ENCODE assay signal across 10 mouse cellular contexts in the genomic region with DNA sequence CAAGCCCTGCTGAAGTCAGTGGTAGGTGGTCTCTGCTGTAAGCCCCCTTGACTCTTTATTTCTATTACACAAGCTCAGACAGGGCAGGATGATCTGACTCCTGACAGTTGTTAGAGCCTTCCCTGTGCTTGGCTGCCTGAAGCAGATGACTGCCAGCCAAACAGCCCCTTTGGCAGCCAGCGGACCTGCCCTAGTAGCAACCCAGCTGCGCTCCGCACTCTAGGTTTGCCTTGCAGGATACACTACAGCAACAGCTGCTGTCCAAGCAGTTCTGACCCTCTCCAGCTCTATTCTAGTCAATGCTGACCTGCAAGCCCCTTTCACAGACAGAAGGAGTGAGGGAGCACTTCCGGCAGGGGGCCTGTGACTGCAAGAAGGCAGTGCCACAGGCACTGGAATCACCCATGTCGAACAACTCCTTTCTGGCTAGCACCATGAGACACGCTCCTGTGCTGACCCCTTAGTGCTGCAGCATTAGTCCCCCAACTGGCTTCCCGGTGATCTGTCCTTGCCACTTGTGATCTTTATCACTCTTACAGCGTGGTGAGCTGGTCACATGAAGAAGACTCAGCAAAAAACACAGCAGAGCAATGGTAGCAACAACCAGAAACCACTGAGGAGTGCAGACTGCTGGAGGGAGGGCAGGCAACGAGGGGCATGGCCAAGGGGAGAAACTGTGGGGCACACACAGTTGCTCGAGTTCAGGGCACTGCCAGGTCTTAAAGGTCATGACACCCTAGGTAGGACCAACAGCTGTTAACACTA. TPM values are rescaled to one million over a fixed set of nuclear protein-coding genes. Genes with fewer than 3 reads are reported as not detected.
A peak's percentile ranks its signal among the peaks of the same experiment; 100 is the strongest.
DNase-seq lines count a peak whose midpoint lies in the region; ATAC-seq and TF ChIP-seq lines count a peak whose summit lies in the region.
"Had no signal": no experiment of that assay in that cellular context is flagged by ENCODE, and none has a peak within 500 bp of the region (broad histone marks: within the 10 kb centered on the region; RNA-seq: fewer than 3 reads in every experiment).

No protein-coding gene starts in this region.

- peaks cover 31% of the 10 kb centered on the region for H3K4me1 ChIP-seq in heart, embryonic 12.5 days (replicated peaks)
- peaks cover 42% of the 10 kb centered on the region for H3K4me1 ChIP-seq in midbrain, embryonic 13.5 days (replicated peaks)
- no peaks in the 10 kb centered on the region for H3K4me1 ChIP-seq in midbrain, postnatal 0 days (ENCODE audit: insufficient read depth, low read length)
- H3K4me1 ChIP-seq in hindbrain, postnatal 0 days (ENCODE audit: insufficient read depth, low read length): peaks cover 5% of the 10 kb centered on the region; the same call in 1 of the 2 replicates
- no peaks in the 10 kb centered on the region for H3K4me1 ChIP-seq in kidney, adult 2 months (ENCODE audit: control insufficient read depth, insufficient read depth, low read length)

- H3K9ac ChIP-seq in heart, embryonic 12.5 days: no peak overlapping the region
- H3K9ac ChIP-seq in midbrain, embryonic 13.5 days (replicated peaks): no peak overlapping the region
- no peak overlapping the region for H3K9ac ChIP-seq in midbrain, postnatal 0 days (replicated peaks; ENCODE audit: low read length, poor library complexity, severe bottlenecking)
- no peak overlapping the region for H3K9ac ChIP-seq in hindbrain, postnatal 0 days (replicated peaks; ENCODE audit: low read length)
- H3K9ac ChIP-seq: midbrain, embryonic 12.5 days had no signal

- H3K4me3 ChIP-seq in heart, embryonic 12.5 days: no peak overlapping the region
- no peak overlapping the region for H3K4me3 ChIP-seq in midbrain, embryonic 13.5 days (replicated peaks)
- no peak overlapping the region for H3K4me3 ChIP-seq in midbrain, postnatal 0 days (ENCODE audit: low read depth, low read length)
- H3K4me3 ChIP-seq in hindbrain, postnatal 0 days (ENCODE audit: low read length): no peak overlapping the region
- H3K4me3 ChIP-seq in kidney, adult 2 months (ENCODE audit: insufficient read depth, low read depth, low read length): no peak overlapping the region
- H3K4me3 ChIP-seq: midbrain, embryonic 12.5 days had no signal

- H3K9me3 ChIP-seq in heart, embryonic 12.5 days (replicated peaks): no peaks in the 10 kb centered on the region
- H3K9me3 ChIP-seq in midbrain, embryonic 13.5 days: no peaks in the 10 kb centered on the region
- H3K9me3 ChIP-seq in midbrain, postnatal 0 days (ENCODE audit: low read length): no peaks in the 10 kb centered on the region
- H3K9me3 ChIP-seq in hindbrain, postnatal 0 days (ENCODE audit: low read length): no peaks in the 10 kb centered on the region
- H3K9me3 ChIP-seq: midbrain, embryonic 12.5 days had no signal

- DNase-seq in heart, adult 11 months: peak; percentile 82
- no peak for DNase-seq in midbrain, postnatal 0 days (ENCODE audit: low spot score)
- DNase-seq in hindbrain, postnatal 0 days (ENCODE audit: low spot score): peak; percentile 30
- DNase-seq in thymus, postnatal 14 days: peak; percentile 53
- no peak for DNase-seq in adrenal gland, adult 2 months
- DNase-seq in kidney, adult 2 months: no peak
- DNase-seq: cerebellum, adult 18-20 months had no signal

- no peak for TF ChIP-seq POLR2A in kidney, adult 2 months (IDR thresholded peaks at IDR 0.05; ENCODE audit: low read depth, low read length)

- TF ChIP-seq CTCF in midbrain, postnatal 0 days (IDR thresholded peaks at IDR 0.05): no peak
- TF ChIP-seq CTCF in hindbrain, postnatal 0 days (IDR thresholded peaks at IDR 0.05; ENCODE audit: low read depth): no peak
- TF ChIP-seq CTCF in kidney, adult 2 months (conservative IDR thresholded peaks at IDR 0.05; ENCODE audit: insufficient read depth, insufficient read length, low read depth, low read length): no peak

- H3K27ac ChIP-seq in heart, embryonic 12.5 days (ENCODE audit: poor library complexity, severe bottlenecking): no peak overlapping the region
- no peak overlapping the region for H3K27ac ChIP-seq in midbrain, embryonic 13.5 days
- no peak overlapping the region for H3K27ac ChIP-seq in midbrain, postnatal 0 days (ENCODE audit: low read depth, low read length)
- no peak overlapping the region for H3K27ac ChIP-seq in hindbrain, postnatal 0 days
- no peak overlapping the region for H3K27ac ChIP-seq in kidney, adult 2 months (ENCODE audit: insufficient read depth, low read depth, low read length)
- H3K27ac ChIP-seq: midbrain, embryonic 12.5 days had no signal

- no peaks in the 10 kb centered on the region for H3K36me3 ChIP-seq in heart, embryonic 12.5 days
- no peaks in the 10 kb centered on the region for H3K36me3 ChIP-seq in midbrain, embryonic 13.5 days
- H3K36me3 ChIP-seq in midbrain, postnatal 0 days (ENCODE audit: insufficient read depth, low read length): no peaks in the 10 kb centered on the region
- H3K36me3 ChIP-seq in hindbrain, postnatal 0 days (ENCODE audit: insufficient read depth, low read length): no peaks in the 10 kb centered on the region
- H3K36me3 ChIP-seq in kidney, adult 2 months (ENCODE audit: control insufficient read depth, insufficient read depth, low read length): no peaks in the 10 kb centered on the region
- H3K36me3 ChIP-seq: midbrain, embryonic 12.5 days had no signal

- H3K4me2 ChIP-seq in heart, embryonic 12.5 days: no peak overlapping the region
- H3K4me2 ChIP-seq in midbrain, embryonic 13.5 days (replicated peaks): no peak overlapping the region
- H3K4me2 ChIP-seq in midbrain, postnatal 0 days (ENCODE audit: low read depth, low read length, poor library complexity, severe bottlenecking): no peak overlapping the region
- H3K4me2 ChIP-seq in hindbrain, postnatal 0 days (ENCODE audit: low read depth, low read length): no peak overlapping the region
- H3K4me2 ChIP-seq: midbrain, embryonic 12.5 days had no signal

- WGBS in heart, embryonic 12.5 days: 57% methylated on average over 10 of the region's 10 CpGs
- 76% methylated on average over 10 of the region's 10 CpGs for WGBS in midbrain, embryonic 13.5 days
- WGBS in midbrain, postnatal 0 days: 69% methylated on average over 10 of the region's 10 CpGs
- 58% methylated on average over 10 of the region's 10 CpGs for whole genome bisulfite sequencing in hindbrain, postnatal 0 days
- 68% methylated on average over 10 of the region's 10 CpGs for WGBS in kidney, adult 2 months

- no peaks in the 10 kb centered on the region for H3K27me3 ChIP-seq in heart, embryonic 12.5 days (replicated peaks)
- no peaks in the 10 kb centered on the region for H3K27me3 ChIP-seq in midbrain, embryonic 13.5 days
- no peaks in the 10 kb centered on the region for H3K27me3 ChIP-seq in midbrain, postnatal 0 days (ENCODE audit: insufficient read depth, low read length)
- no peaks in the 10 kb centered on the region for H3K27me3 ChIP-seq in hindbrain, postnatal 0 days (ENCODE audit: insufficient read depth, low read length)
- no peaks in the 10 kb centered on the region for H3K27me3 ChIP-seq in kidney, adult 2 months (replicated peaks; ENCODE audit: control insufficient read depth, insufficient read depth, low read length)
- H3K27me3 ChIP-seq: midbrain, embryonic 12.5 days had no signal

- ATAC-seq in heart, embryonic 12.5 days (ENCODE audit: insufficient number of reproducible peaks, low FRiP score): no peak
- ATAC-seq in midbrain, embryonic 13.5 days: peak; percentile 37; the same call in 1 of the 2 replicates
- no peak for ATAC-seq in midbrain, postnatal 0 days (ENCODE audit: low FRiP score)
- peak; percentile 40; the same call in 1 of the 2 replicates for ATAC-seq in hindbrain, postnatal 0 days

RNA-seq across cellular contexts. Expression of a gene that starts 8.1 kb away (rescaled TPM):
- 53.6 and 59.2 TPM in 2 replicates for polyA plus RNA-seq in heart, embryonic 12.5 days (2016; fragmentation: Nextera tagmentation; extraction: Ambion mirVana)
- polyA plus RNA-seq in midbrain, embryonic 13.5 days (2015; fragmentation: Nextera tagmentation; extraction: Ambion mirVana): 132 and 143 TPM in 2 replicates
- total RNA-seq in midbrain, postnatal 0 days (2014; rRNA removed): 68.8 and 87.0 TPM in 2 replicates
- 58.2 and 70.4 TPM in 2 replicates for polyA plus RNA-seq in midbrain, postnatal 0 days (2015; fragmentation: Nextera tagmentation; extraction: Ambion mirVana)
- 52.8 and 53.6 TPM in 2 replicates for total RNA-seq in hindbrain, postnatal 0 days (2014; rRNA removed)
- polyA plus RNA-seq in hindbrain, postnatal 0 days (2015; fragmentation: Nextera tagmentation; extraction: Ambion mirVana): 70.1 and 75.5 TPM in 2 replicates
- 10 to 100 TPM; 18.9 to 24.7 TPM for total RNA-seq in adrenal gland, adult 2 months (2021)
- 4.6 and 5.1 TPM in 2 replicates for polyA plus RNA-seq in adrenal gland, adult 2 months (2012; rRNA removed)
- 4.5 and 5.9 TPM in 2 replicates for polyA plus RNA-seq in kidney, adult 2 months (2012; rRNA removed)

Comparison
In these comparisons a context has a peak if more than half of its experiments do, and no peak if none do; other contexts are left out.
1. ATAC-seq: peak in midbrain, embryonic 13.5 days (single experiment) and hindbrain, postnatal 0 days (single experiment); none in heart, embryonic 12.5 days (single experiment) and midbrain, postnatal 0 days (single experiment).
2. DNase-seq: peak in heart, adult 11 months (single experiment), hindbrain, postnatal 0 days (single experiment) and thymus, postnatal 14 days (single experiment); none in midbrain, postnatal 0 days (single experiment), adrenal gland, adult 2 months (single experiment) and kidney, adult 2 months (single experiment).